Mouse (Mus musculus) intestine, embryonic 16.5 days (tissue): Measurements from ENCODE around the gene Gimap7. TPM values are rescaled to one million over a fixed set of nuclear protein-coding genes. Genes with fewer than 3 reads are reported as not detected.
"Not testable (repeated sequence)": the region's sequence is repeated elsewhere in the genome, so short reads cannot be mapped to it uniquely, and the experiment has no call there.

Source experiments
- ATAC-seq: fragments of 200-750 bp; cut with Nextera tagmentation; 2 replicates; pipeline ENCODE4 v1.8.0; 2017; ENCODE audit warnings: moderate TSS enrichment, moderate library complexity
- H3K27ac ChIP-seq: fragments of 300-500 bp; sonication (generic); 2 replicates; pipeline ENCODE4 v1.5.1; 2014; ENCODE audit warnings: mild to moderate bottlenecking, low read length
- H3K27me3 ChIP-seq: fragments of 300-500 bp; sonication (generic); replicated peaks from 2 replicates; pipeline ENCODE4 v1.6.1; 2014; ENCODE audit warnings: low read length, control low read depth, mixed read lengths; ENCODE audit not compliant: control insufficient read depth, insufficient read depth
- H3K36me3 ChIP-seq: fragments of 300-500 bp; sonication (generic); 2 replicates; pipeline ENCODE4 v1.6.1; 2014; ENCODE audit warnings: low read length, control low read depth; ENCODE audit not compliant: control insufficient read depth, insufficient read depth
- H3K4me1 ChIP-seq: fragments of 300-500 bp; sonication (generic); 2 replicates; pipeline ENCODE4 v1.6.1; 2014; ENCODE audit warnings: low read length, control low read depth, mixed read lengths; ENCODE audit not compliant: control insufficient read depth, insufficient read depth
- H3K4me2 ChIP-seq: fragments of 300-500 bp; sonication (generic); 2 replicates; pipeline ENCODE4 v1.6.1; 2014; ENCODE audit warnings: low read depth, low read length, control low read depth
- H3K4me3 ChIP-seq: fragments of 300-500 bp; sonication (generic); 2 replicates; pipeline ENCODE4 v1.5.1; 2014; ENCODE audit warnings: mild to moderate bottlenecking, low read length
- H3K9ac ChIP-seq: fragments of 300-500 bp; sonication (generic); 2 replicates; pipeline ENCODE4 v1.6.1; 2014; ENCODE audit warnings: low read depth, low read length
- H3K9me3 ChIP-seq: fragments of 300-500 bp; sonication (generic); 2 replicates; pipeline ENCODE4 v1.6.1; 2016; ENCODE audit warnings: low read length, control low read depth; ENCODE audit not compliant: control insufficient read depth
- WGBS: fragments of 180-500 bp; shearing (Covaris S2); extraction: QIAGEN DNeasy Blood & Tissue Kit; methylation state at CpG from one replicate; pipeline ENCODE4 v1.1.7; 2014; 5-methylcytosine and 5-hydroxymethylcytosine counted together
- polyA plus RNA-seq: library from polyadenylated mRNA; unstranded; fragments of >200 nt; fragmentation: Nextera tagmentation; extraction: Ambion mirVana; gene quantifications from 2 replicates; pipeline ENCODE4 v1.2.1, GENCODE M21; 2015

The Gimap7 gene
- polyA plus RNA-seq, 1 experiment from 2014 or later = 0.34 TPM

DNA sequence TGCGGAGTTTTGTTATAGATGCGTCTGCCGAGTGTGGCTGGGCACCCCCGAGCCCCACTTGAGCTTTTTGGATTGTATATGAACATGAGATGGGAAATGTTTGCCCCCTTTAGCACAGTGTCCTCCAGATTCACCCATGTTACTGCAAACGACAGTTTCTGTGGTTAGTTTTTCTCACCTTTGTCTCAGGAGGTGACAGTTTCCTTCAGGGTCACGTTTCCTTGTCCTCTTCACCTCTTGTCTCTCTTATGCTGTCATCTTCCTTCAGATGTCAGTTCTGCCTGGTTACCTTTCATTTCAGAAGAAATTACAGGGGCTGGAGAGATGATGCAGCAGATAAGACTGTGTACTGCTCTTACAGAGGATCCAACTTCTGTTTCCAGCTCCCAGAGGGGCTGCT is 38.7 kb upstream of the Gimap7 start:
- Histone ChIP-seq H3K36me3 (no peaks in the 10 kb centered on the region), H3K4me1 (peaks cover 3% of the 10 kb centered on the region; the same call in 1 of the 2 replicates), H3K9ac (no peak overlapping the region), H3K4me3 (no peak overlapping the region), H3K27me3 (no peaks in the 10 kb centered on the region), H3K27ac (no peak overlapping the region), H3K9me3 (no peaks in the 10 kb centered on the region), H3K4me2 (no peak overlapping the region)
- ATAC-seq = no peak
- 83% methylated on average over 6 of the region's 6 CpGs for WGBS

DNA sequence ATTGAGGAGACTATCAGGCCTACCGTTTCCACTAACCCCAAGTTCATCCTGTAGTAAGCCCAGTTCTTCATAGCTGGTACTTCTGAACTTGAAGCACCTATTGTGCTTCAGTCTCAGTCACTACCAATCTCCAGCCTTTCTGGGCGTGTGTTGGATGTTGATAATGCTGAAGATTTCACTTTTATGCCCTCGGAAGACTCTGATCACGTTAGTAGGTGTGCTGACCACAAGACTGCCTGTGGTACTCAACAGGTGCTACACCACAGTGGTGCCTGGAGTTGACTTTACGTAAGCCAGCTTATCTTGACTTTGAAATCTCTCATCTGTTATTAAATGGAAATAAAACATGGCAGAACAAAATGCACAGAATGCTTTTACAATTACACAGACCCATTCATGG is 38.0 kb upstream of the Gimap7 start:
- Histone ChIP-seq H3K9ac (no peak overlapping the region), H3K27me3 (no peaks in the 10 kb centered on the region), H3K9me3 (no peaks in the 10 kb centered on the region), H3K4me2 (no peak overlapping the region), H3K27ac (no peak overlapping the region), H3K4me1 (no peaks in the 10 kb centered on the region), H3K4me3 (no peak overlapping the region), H3K36me3 (no peaks in the 10 kb centered on the region)
- ATAC-seq = no peak
- 79% methylated on average over 5 of the region's 5 CpGs for WGBS

DNA sequence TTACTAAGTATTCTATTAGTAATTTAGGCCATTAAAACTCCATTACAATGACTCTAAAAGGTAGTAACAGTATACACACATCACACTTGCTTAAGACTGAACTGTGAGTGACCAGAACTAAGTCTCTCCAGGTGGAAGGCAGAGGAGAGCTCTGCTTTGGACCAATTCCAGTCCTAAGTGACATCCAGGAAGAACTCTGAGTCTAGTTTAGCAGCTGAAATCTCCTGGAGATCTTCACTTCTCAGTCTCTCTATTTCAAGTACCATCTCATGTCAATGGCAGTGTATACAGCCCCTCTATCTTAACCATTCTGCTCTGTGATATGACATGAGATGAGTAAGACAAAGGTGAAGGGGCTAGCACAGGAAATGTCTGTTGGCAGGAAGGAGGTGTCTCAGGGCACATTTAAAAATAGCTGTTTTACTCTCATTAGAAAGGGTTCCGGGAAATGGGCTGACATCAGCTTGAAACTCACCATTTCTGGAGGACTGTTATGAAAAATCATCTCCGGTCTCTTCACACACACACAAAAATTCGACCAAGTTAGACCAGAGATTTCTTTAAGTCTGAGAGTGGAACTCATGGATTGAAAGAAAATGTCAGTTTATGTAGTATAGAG is 36.8 kb upstream of the Gimap7 start:
- no peaks in the 10 kb centered on the region for H3K36me3 ChIP-seq
- H3K9me3 ChIP-seq = no peaks in the 10 kb centered on the region
- no peak overlapping the region for H3K9ac ChIP-seq
- no peaks in the 10 kb centered on the region for H3K4me1 ChIP-seq
- WGBS = 65% methylated on average over 3 of the region's 3 CpGs
- no peaks in the 10 kb centered on the region for H3K27me3 ChIP-seq
- no peak overlapping the region for H3K27ac ChIP-seq
- no peak overlapping the region for H3K4me2 ChIP-seq
- no peak overlapping the region for H3K4me3 ChIP-seq
- ATAC-seq = no peak

DNA sequence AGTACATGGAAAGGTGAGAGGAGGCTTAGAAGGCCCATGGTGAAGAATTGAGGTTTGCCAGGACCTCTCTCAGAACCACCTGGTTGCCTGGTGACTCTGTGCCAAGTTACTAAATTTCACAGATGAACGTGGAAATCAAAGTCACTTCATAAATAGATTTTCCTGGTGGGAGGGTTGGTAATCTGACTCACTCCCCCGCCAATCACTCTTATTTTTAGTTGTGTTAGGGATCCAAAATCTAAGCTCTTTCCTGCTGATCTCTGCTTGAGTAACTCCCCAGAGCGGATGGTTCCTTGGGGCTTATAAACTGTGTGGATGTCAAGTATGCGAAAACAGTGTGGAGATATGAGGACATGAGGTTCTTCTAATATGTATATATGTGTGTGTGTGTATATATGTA is 36.1 kb upstream of the Gimap7 start:
- Histone ChIP-seq H3K4me3 (no peak overlapping the region), H3K27me3 (no peaks in the 10 kb centered on the region), H3K4me1 (no peaks in the 10 kb centered on the region), H3K4me2 (no peak overlapping the region), H3K9me3 (no peaks in the 10 kb centered on the region), H3K9ac (no peak overlapping the region), H3K27ac (no peak overlapping the region), H3K36me3 (no peaks in the 10 kb centered on the region)
- no peak for ATAC-seq
- 77% methylated on average over 4 of the region's 4 CpGs for WGBS

DNA sequence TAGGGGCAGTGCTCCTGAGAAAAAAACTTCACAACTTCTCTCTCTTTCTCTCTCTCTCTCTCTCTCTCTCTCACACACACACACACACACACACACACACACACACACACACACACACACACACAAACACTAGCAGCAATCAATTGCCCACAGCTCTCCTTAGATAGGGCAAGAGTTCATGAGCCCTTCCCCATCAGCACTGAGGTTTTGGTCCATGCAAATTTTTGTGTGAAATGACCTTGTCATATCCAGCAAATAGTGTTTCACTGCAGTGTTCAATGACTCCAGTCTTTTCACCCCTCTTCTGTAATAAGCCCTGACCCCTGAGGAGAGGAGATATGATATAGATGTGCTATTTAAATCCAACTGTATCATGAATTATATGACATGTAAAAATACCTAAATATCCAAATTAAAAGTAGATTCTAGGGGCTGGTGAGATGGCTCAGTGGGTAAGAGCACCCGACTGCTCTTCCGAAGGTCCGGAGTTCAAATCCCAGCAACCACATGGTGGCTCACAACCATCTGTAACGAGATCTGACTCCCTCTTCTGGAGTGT is 35.1 kb upstream of the Gimap7 start:
- H3K27ac ChIP-seq, H3K36me3 ChIP-seq, H3K4me2 ChIP-seq, H3K4me1 ChIP-seq, H3K9me3 ChIP-seq, H3K4me3 ChIP-seq, H3K9ac ChIP-seq, H3K27me3 ChIP-seq, ATAC-seq: not testable (repeated sequence)
- WGBS = 94% methylated on average over 3 of the region's 4 CpGs

DNA sequence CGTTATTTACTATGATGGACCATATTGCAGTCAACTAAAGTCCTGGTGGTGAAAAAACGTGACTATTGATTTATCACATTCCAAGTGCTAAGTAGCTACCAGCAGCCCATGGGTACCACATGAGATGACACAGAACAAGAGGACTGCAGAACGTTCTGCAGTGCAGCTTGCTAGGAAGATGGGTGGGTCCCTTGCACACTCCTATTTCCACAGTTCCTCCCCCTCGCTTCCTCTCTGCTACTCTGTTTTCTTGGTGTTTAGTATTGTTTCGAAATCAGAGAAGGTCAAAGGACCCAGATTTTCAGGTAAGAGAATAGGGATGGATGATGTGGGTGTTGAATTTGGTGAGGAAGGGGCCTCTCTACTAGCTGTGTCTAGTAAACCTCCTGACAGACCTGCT is 34.1 kb upstream of the Gimap7 start, which contains the start of gene Gimap4:
TSS of gene Gimap4 (plus strand) at position 231 of the 400 bp plus-strand sequence.
- Histone ChIP-seq H3K9ac (no peak within 1 kb of the TSS), H3K27me3 (no peaks in the 10 kb centered on the region), H3K4me1 (no peaks in the 10 kb centered on the region), H3K4me2 (no peak within 1 kb of the TSS), H3K36me3 (no peaks in the 10 kb centered on the region), H3K27ac (peak within 1 kb of the TSS; percentile 18), H3K9me3 (no peaks in the 10 kb centered on the region), H3K4me3 (no peak within 1 kb of the TSS; the same call in 1 of the 2 replicates)
- no peak for ATAC-seq
- 65% methylated on average over 5 of the region's 5 CpGs for WGBS

DNA sequence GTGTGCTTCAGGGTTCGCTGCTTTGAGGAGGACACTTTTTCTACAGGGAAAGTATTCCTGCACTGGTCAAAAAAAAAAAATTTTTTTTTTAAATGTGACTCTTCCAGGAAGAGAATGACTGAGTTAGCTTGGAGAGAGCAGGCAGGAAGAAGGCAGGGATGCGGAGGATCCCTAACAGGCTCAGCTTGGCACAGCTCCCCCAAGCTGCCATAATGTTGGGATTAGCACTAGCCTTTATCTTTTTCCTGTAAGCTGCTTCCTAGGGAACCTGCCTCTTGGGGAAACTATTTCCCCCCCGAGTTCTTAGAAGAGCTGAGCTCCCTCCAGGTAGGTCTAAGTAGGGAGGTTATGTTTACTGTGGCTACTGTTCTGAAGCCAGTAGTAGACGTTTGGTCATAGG is 33.6 kb upstream of the Gimap7 start:
- WGBS = 58% methylated on average over 4 of the region's 4 CpGs
- Histone ChIP-seq H3K4me2 (no peak overlapping the region), H3K4me1 (no peaks in the 10 kb centered on the region), H3K36me3 (no peaks in the 10 kb centered on the region), H3K27ac (peak overlapping the region; percentile 16; the same call in 1 of the 2 replicates), H3K27me3 (no peaks in the 10 kb centered on the region), H3K4me3 (no peak overlapping the region), H3K9ac (no peak overlapping the region), H3K9me3 (no peaks in the 10 kb centered on the region)
- ATAC-seq = no peak

DNA sequence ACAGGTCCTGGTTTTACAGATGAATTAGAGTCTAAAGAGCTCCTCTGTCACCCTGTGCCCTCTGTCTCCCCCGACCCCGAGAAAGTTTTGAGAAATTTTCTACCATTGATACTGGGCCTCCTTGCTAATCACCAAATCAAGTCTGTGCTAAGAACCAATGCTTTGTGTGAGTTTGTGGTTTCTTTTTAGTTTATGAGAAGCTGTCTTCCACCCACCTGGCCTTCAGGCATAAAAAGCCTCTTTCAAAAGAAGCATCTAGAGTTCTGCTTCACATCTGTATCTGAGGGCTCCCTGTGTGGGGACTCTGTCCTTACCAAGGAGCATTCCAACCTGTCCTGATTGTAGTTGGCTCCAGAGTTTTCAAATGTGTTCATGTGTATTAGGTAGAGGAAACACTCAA is 33.2 kb upstream of the Gimap7 start:
- no peak overlapping the region for H3K4me2 ChIP-seq
- H3K36me3 ChIP-seq = no peaks in the 10 kb centered on the region
- WGBS = 89% methylated on average over 2 of the region's 2 CpGs
- H3K9ac ChIP-seq = no peak overlapping the region
- no peaks in the 10 kb centered on the region for H3K4me1 ChIP-seq
- H3K27ac ChIP-seq = peak overlapping the region; percentile 18; the same call in 1 of the 2 replicates
- no peak overlapping the region; the same call in 1 of the 2 replicates for H3K4me3 ChIP-seq
- no peaks in the 10 kb centered on the region for H3K9me3 ChIP-seq
- H3K27me3 ChIP-seq = no peaks in the 10 kb centered on the region
- no peak for ATAC-seq

DNA sequence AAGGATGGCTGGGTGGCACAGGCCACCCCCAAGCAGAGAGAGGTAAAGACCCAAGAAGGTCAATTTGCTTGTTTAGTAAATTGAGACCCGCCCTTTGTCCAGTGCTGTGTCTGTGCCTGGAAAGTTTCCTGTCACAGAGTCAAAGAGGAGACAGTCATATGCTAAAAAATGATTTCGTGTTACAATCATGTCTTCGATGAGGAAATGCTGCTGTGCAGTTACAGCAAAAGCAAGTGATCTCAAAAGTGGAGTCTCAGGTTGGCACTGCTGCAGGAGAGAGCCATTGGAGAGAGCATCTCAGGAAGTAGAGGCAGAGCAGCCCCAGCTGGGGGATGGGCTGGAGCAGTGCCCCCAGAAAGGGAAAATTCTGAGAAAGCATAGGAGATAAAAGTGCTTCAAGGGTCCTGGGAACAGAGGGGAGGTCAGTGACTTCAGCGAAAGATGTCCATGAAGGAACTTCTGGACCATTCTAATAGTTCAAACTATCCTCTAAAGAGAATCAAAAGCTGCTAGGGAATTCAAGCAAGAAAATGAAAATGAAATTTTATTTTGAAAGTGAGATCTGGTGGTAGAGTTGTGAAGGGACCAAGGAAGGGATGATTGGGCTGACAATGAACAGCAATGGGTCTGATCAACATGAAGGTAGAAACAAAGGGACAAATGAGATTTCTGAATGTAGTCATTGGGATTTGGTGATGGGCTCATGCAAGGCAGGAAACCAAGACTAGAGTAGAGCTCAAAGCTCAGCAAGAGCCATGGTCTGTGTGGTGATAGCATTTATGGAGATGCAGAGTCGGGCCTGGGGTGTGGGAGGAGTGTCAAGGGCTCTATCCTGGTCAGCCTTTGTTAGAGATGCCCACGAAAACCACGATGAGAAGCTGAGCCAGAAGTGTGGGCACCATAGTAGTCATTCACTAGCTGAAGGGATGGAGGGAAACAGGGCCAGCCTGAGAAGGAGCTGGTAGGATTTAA is 32.4 kb upstream of the Gimap7 start:
- Histone ChIP-seq H3K9me3 (no peaks in the 10 kb centered on the region), H3K4me2 (no peak overlapping the region), H3K27ac (0 out of 2 replicates have a peak overlapping the region, but pooled peaks have one; percentile 18), H3K9ac (no peak overlapping the region), H3K4me1 (no peaks in the 10 kb centered on the region), H3K36me3 (no peaks in the 10 kb centered on the region), H3K27me3 (no peaks in the 10 kb centered on the region), H3K4me3 (no peak overlapping the region; the same call in 1 of the 2 replicates)
- WGBS = 84% methylated on average over 7 of the region's 7 CpGs
- no peak for ATAC-seq
